Comparison of ENCODE assay signal across 8 mouse cellular contexts in genomic region chrX:99819936-99820789, GRCm38 (mm10). TPM values are rescaled to one million over a fixed set of nuclear protein-coding genes. Genes with fewer than 3 reads are reported as not detected.
DNase-seq lines count a peak whose midpoint lies in the region; ATAC-seq and TF ChIP-seq lines count a peak whose summit lies in the region.

No protein-coding gene starts in this region.

- no peak overlapping the region for H3K27ac ChIP-seq in thymus, adult 2 months (ENCODE audit: control insufficient read depth, insufficient read depth, low read length)
- no peak overlapping the region; the same call in 1 of the 2 replicates for H3K27ac ChIP-seq in cortical plate, adult 2 months (ENCODE audit: insufficient read depth, low read length)
- H3K27ac ChIP-seq in hindbrain, embryonic 16.5 days (ENCODE audit: low read depth, low read length), result peak overlapping the region; percentile 66
- peak overlapping the region; percentile 40; the same call in 1 of the 2 replicates for H3K27ac ChIP-seq in left cerebral cortex, adult 2 months
- peak overlapping the region; percentile 80 for H3K27ac ChIP-seq in midbrain, embryonic 13.5 days

- no peaks in the 10 kb centered on the region for H3K4me1 ChIP-seq in thymus, adult 2 months (replicated peaks; ENCODE audit: control insufficient read depth, insufficient read depth, low read length)
- H3K4me1 ChIP-seq in cortical plate, adult 2 months (ENCODE audit: control insufficient read depth, insufficient read depth, low read length), result no peaks in the 10 kb centered on the region
- no peaks in the 10 kb centered on the region for H3K4me1 ChIP-seq in hindbrain, embryonic 16.5 days (ENCODE audit: control insufficient read depth, insufficient read depth, low read depth, low read length)
- H3K4me1 ChIP-seq in midbrain, embryonic 13.5 days (replicated peaks), result 0 out of 2 replicates have a peak, but pooled peaks cover 7% of the 10 kb centered on the region

- peak; percentile 89 for ATAC-seq in hindbrain, embryonic 16.5 days
- peak; percentile 86 for ATAC-seq in midbrain, embryonic 13.5 days

- WGBS in thymus, adult 2 months, result 2% methylated on average over 60 of the region's 105 CpGs
- WGBS in hindbrain, embryonic 16.5 days, result 17% methylated on average over 32 of the region's 105 CpGs
- 32% methylated on average over 83 of the region's 105 CpGs for WGBS in midbrain, embryonic 13.5 days

- H3K4me3 ChIP-seq in thymus, adult 2 months (ENCODE audit: control insufficient read depth, insufficient read depth, low read length), result 0 out of 2 replicates have a peak overlapping the region, but pooled peaks have one; percentile 11
- peak overlapping the region; percentile 66 for H3K4me3 ChIP-seq in cortical plate, adult 2 months (ENCODE audit: insufficient read depth, low read length)
- H3K4me3 ChIP-seq in hindbrain, embryonic 16.5 days (ENCODE audit: low read length), result peak overlapping the region; percentile 65
- peak overlapping the region; percentile 47 for H3K4me3 ChIP-seq in left cerebral cortex, adult 2 months
- peak overlapping the region; percentile 63 for H3K4me3 ChIP-seq in midbrain, embryonic 13.5 days (replicated peaks)

- H3K9me3 ChIP-seq in hindbrain, embryonic 16.5 days (ENCODE audit: control insufficient read depth, low read length), result no peaks in the 10 kb centered on the region
- H3K9me3 ChIP-seq in midbrain, embryonic 13.5 days, result no peaks in the 10 kb centered on the region

- H3K9ac ChIP-seq in hindbrain, embryonic 16.5 days (ENCODE audit: low read depth, low read length), result peak overlapping the region; percentile 69
- H3K9ac ChIP-seq in midbrain, embryonic 13.5 days (replicated peaks), result peak overlapping the region; percentile 68

- peak overlapping the region; percentile 66 for H3K4me2 ChIP-seq in hindbrain, embryonic 16.5 days (ENCODE audit: low read length)
- peak overlapping the region; percentile 66 for H3K4me2 ChIP-seq in midbrain, embryonic 13.5 days (replicated peaks)

- H3K36me3 ChIP-seq in thymus, adult 2 months (ENCODE audit: control insufficient read depth, insufficient read depth, low read length), result no peaks in the 10 kb centered on the region
- H3K36me3 ChIP-seq in hindbrain, embryonic 16.5 days (ENCODE audit: control insufficient read depth, insufficient read depth, low read length), result no peaks in the 10 kb centered on the region
- H3K36me3 ChIP-seq in midbrain, embryonic 13.5 days, result no peaks in the 10 kb centered on the region

- DNase-seq in thymus, adult 2 months, result no peak
- no peak for DNase-seq in thymus, adult 18-20 months
- DNase-seq in left cerebral cortex, adult 2 months (ENCODE audit: extremely low spot score in 1 of 2, low spot score in 2 of 2), result peak; percentile 38 to 62
- no peak for DNase-seq in spleen, adult 12 weeks (ENCODE audit: low spot score)
- DNase-seq in urinary bladder, postnatal 4 days (ENCODE audit: low spot score in 2 of 2), result no peak

- TF ChIP-seq CTCF in thymus, adult 2 months (IDR thresholded peaks at IDR 0.05; ENCODE audit: borderline replicate concordance, control insufficient read depth, extremely low read depth, insufficient read depth, low read length, poor library complexity), result no peak
- TF ChIP-seq CTCF in cortical plate, adult 2 months (IDR thresholded peaks at IDR 0.05; ENCODE audit: extremely low read depth, insufficient read depth, low read length), result no peak
- TF ChIP-seq CTCF in left cerebral cortex, adult 2 months (IDR thresholded peaks at IDR 0.05), result no peak

- intact Hi-C loops in left cerebral cortex, adult 2 months (cut with DNase I), result loop anchor here (2.0 to 10.0 kb wide), 2 partner anchors 155 to 685 kb away; partner anchors contain the start of genes Eda and Efnb1

- 0 out of 2 replicates have a peak, but pooled peaks cover 2% of the 10 kb centered on the region for H3K27me3 ChIP-seq in thymus, adult 2 months (ENCODE audit: control insufficient read depth, insufficient read depth, low read length)
- 0 out of 2 replicates have a peak, but pooled peaks cover 2% of the 10 kb centered on the region for H3K27me3 ChIP-seq in hindbrain, embryonic 16.5 days (replicated peaks; ENCODE audit: control insufficient read depth, insufficient read depth, low read length)
- peaks cover 21% of the 10 kb centered on the region for H3K27me3 ChIP-seq in midbrain, embryonic 13.5 days

- no peak for TF ChIP-seq POLR2A in thymus, adult 2 months (IDR thresholded peaks at IDR 0.05; ENCODE audit: control insufficient read depth, extremely low read depth, insufficient read depth, low read length, poor library complexity)
- TF ChIP-seq POLR2A in cortical plate, adult 2 months (IDR thresholded peaks at IDR 0.05; ENCODE audit: extremely low read depth, insufficient read depth, low read length), result peak; percentile 40; the same call in 1 of the 2 replicates

RNA-seq across cellular contexts. Expression of gene Tmem28, which starts 0.7 kb away (rescaled TPM):
- polyA plus RNA-seq in thymus, adult 2 months (2012; rRNA removed), result 0.28 and 0.31 TPM in 2 replicates
- polyA plus RNA-seq in cortical plate, adult 2 months (2012; rRNA removed), result 10.3 and 11.1 TPM in 2 replicates
- polyA plus RNA-seq in hindbrain, embryonic 16.5 days (2015; fragmentation: Nextera tagmentation; extraction: Ambion mirVana), result 1.9 and 2.0 TPM in 2 replicates
- 10 to 100 TPM; 18.4 to 22.4 TPM for total RNA-seq in left cerebral cortex, adult 2 months (2021)
- polyA plus RNA-seq in midbrain, embryonic 13.5 days (2015; fragmentation: Nextera tagmentation; extraction: Ambion mirVana), result 1.4 and 1.7 TPM in 2 replicates

Comparison
In these comparisons a context has a peak if more than half of its experiments do, and no peak if none do; other contexts are left out.
1. DNase-seq: peak in left cerebral cortex, adult 2 months (2 of 2); none in thymus, adult 2 months (single experiment), thymus, adult 18-20 months (0 of 2), spleen, adult 12 weeks (single experiment) and urinary bladder, postnatal 4 days (0 of 2).
2. H3K27ac ChIP-seq: peak in hindbrain, embryonic 16.5 days (single experiment), left cerebral cortex, adult 2 months (single experiment) and midbrain, embryonic 13.5 days (single experiment); none in thymus, adult 2 months (single experiment) and cortical plate, adult 2 months (single experiment).
3. H3K4me3 ChIP-seq: peak in every context shown above with its lines; median percentile 66 in cortical plate, adult 2 months; 65 in hindbrain, embryonic 16.5 days; 63 in midbrain, embryonic 13.5 days; 47 in left cerebral cortex, adult 2 months; 11 in thymus, adult 2 months.